Mouse (Mus musculus) brain, embryonic 14.5 days (tissue): ENCODE results near the gene Zfp940.

Experiments used
- CTCF ChIP-seq: fragments of 200-500 bp; IDR thresholded peaks from 2 replicates; pipeline ENCODE4 v1.5.1; 2012; ENCODE audit warnings: inconsistent platforms, mild to moderate bottlenecking, moderate library complexity, borderline replicate concordance; ENCODE audit not compliant: insufficient read depth, insufficient read length; ENCODE audit errors: extremely low read depth
- POLR2A ChIP-seq: fragments of 200-500 bp; IDR thresholded peaks from 2 replicates; pipeline ENCODE4 v1.6.1; 2012; ENCODE audit warnings: mild to moderate bottlenecking, inconsistent platforms, borderline replicate concordance; ENCODE audit not compliant: poor library complexity, insufficient read depth, insufficient read length, severe bottlenecking; ENCODE audit errors: extremely low read depth

GRCm38 (mm10) chr7:29792906-29793305, 60.6 kb downstream of the Zfp940 start:
- TF ChIP-seq CTCF, result no peak
- no peak for TF ChIP-seq POLR2A
